Mouse (Mus musculus): ENCODE data around the gene Wdsub1.

DNA sequence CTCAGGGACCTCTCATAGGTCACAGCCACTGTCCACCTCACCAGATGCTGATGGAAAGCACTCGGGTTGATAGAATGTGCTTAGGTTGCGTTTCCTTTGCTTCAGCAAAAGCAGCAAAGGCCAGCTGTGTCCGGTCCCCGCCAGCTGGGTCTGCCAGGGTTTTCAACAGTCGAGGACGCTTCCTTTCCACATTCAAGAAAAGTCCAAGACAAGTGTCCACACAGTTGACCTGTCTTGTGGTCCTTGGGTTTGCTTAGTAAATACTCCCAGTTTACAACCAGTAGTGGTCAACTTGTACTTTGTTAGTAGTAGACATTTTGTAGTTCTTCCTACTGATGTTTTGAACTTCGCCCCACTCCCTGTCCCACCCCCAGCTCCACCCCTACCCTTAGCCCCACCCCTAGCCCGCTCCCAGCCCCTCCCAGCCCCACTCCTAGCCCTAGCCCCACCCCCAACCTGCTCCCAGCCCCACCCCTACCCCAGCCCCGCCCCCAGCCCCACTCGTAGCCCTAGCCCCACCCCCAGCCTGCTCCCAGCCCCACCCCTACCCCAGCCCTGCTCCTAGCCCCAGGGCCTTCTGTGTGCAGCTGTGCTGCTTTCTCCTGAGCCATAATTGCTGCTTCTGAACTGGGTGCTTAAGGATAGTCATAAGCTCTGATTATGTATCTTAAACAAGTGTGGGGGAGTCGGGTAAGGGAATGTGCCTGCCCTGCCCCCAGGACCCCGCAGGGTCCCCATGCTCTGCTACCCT, 41.0 kb downstream of the Wdsub1 start:
- TF ChIP-seq CTCF (IDR thresholded peaks at IDR 0.05; ENCODE audit: extremely low read depth, insufficient read depth, low read length) = no peak
- TF ChIP-seq POLR2A (IDR thresholded peaks at IDR 0.05; ENCODE audit: extremely low read depth, insufficient read depth, low read length) = no peak

Measured in cortical plate, adult 2 months (tissue).